Mouse (Mus musculus) forebrain, embryonic 15.5 days (tissue): ENCODE data around the gene Faap20. TPM values are rescaled to one million over a fixed set of nuclear protein-coding genes. Genes with fewer than 3 reads are reported as not detected.

Experiments used
- ATAC-seq: fragments of 200-750 bp; cut with Nextera tagmentation; replicated peaks from 2 replicates; pipeline ENCODE4 v1.8.0; 2017; ENCODE audit warnings: mild to moderate bottlenecking, moderate TSS enrichment, moderate library complexity
- H3K27ac ChIP-seq: fragments of 300-500 bp; sonication (generic); replicated peaks from 2 replicates; pipeline ENCODE4 v1.5.1; 2015; ENCODE audit warnings: mild to moderate bottlenecking, inconsistent platforms
- H3K27me3 ChIP-seq: fragments of 300-500 bp; sonication (generic); 2 replicates; pipeline ENCODE4 v1.6.1; 2015; ENCODE audit warnings: inconsistent platforms
- H3K36me3 ChIP-seq: fragments of 300-500 bp; sonication (generic); 2 replicates; pipeline ENCODE4 v1.6.1; 2015; ENCODE audit warnings: mild to moderate bottlenecking, inconsistent platforms
- H3K4me1 ChIP-seq: fragments of 300-500 bp; sonication (generic); 2 replicates; pipeline ENCODE4 v1.6.1; 2015; ENCODE audit warnings: inconsistent platforms
- H3K4me2 ChIP-seq: fragments of 300-500 bp; sonication (generic); replicated peaks from 2 replicates; pipeline ENCODE4 v1.6.1; 2015; ENCODE audit warnings: mild to moderate bottlenecking, inconsistent platforms
- H3K4me3 ChIP-seq: fragments of 300-500 bp; sonication (generic); 2 replicates; pipeline ENCODE4 v1.5.1; 2015; ENCODE audit warnings: mild to moderate bottlenecking, inconsistent platforms
- H3K9ac ChIP-seq: fragments of 300-500 bp; sonication (generic); replicated peaks from 2 replicates; pipeline ENCODE4 v1.6.1; 2015; ENCODE audit warnings: mild to moderate bottlenecking, inconsistent platforms
- H3K9me3 ChIP-seq: fragments of 300-500 bp; sonication (generic); 2 replicates; pipeline ENCODE4 v1.6.1; 2016; ENCODE audit warnings: inconsistent platforms
- WGBS: fragments of 180-500 bp; shearing (Covaris S2); methylation state at CpG from one replicate; pipeline ENCODE4 v1.1.7; 2015; ENCODE audit warnings: mixed read lengths; 5-methylcytosine and 5-hydroxymethylcytosine counted together
- polyA plus RNA-seq: library from polyadenylated mRNA; unstranded; fragments of >200 nt; fragmentation: Nextera tagmentation; extraction: Ambion mirVana; gene quantifications from 2 replicates; pipeline ENCODE4 v1.2.1, GENCODE M21; 2015

Gene Faap20
- 88.2 and 89.3 TPM in 2 replicates for polyA plus RNA-seq

DNA sequence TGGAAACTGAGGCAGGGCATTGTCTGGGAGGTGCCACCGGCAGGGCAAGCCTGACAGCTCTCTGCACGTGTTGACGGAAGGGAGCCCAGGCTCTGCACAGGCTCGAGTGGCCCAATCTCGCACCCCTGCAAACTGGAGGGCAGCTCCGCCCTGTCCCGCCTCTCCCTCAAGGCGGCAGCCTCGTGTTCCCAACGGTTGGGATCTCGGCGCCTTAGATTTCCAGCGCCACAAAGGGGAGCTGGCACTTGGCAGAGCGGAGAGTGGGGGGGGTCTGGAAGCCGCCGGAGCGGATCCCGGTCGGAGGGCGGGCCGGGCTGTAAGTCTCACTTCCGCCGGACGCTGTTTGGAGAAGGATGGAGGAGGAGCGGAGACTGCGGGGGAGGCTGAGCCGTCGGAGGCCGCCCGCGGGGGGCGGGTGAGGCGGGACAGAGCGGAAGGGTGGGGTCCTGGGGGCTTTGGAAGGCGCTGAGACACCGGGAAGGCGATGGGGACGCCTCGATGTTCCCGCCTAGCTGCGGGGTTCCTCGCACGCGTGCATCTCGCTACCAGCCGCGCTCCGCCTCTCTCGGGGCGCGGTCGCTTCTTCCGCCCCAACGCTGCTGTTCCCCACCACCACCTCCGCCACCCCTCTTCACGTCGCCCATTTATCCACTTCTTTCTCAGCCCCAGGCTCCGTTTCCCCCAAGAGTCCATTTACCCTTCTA lies at the start of gene Faap20:
TSS of gene Faap20 (plus strand) at position 155 of the 704 bp plus-strand sequence.
- Histone ChIP-seq H3K4me1 (peaks cover 55% of the 10 kb centered on the region), H3K9me3 (no peaks in the 10 kb centered on the region), H3K36me3 (no peaks in the 10 kb centered on the region), H3K4me3 (peak within 1 kb of the TSS; percentile 67), H3K27me3 (no peaks in the 10 kb centered on the region), H3K27ac (peak within 1 kb of the TSS; percentile 99), H3K4me2 (peak within 1 kb of the TSS; percentile 83), H3K9ac (peak within 1 kb of the TSS; percentile 84)
- under 1% methylated on average over 58 of the region's 58 CpGs for WGBS
- ATAC-seq, result peak; percentile 88

GRCm38 (mm10) chr4:155200861-155201390 lies 48.7 kb upstream of the Faap20 start:
- 91% methylated on average over 3 of the region's 3 CpGs for WGBS
- no peaks in the 10 kb centered on the region for H3K36me3 ChIP-seq
- H3K4me2 ChIP-seq, result no peak overlapping the region
- no peak overlapping the region for H3K9ac ChIP-seq
- no peaks in the 10 kb centered on the region for H3K27me3 ChIP-seq
- no peaks in the 10 kb centered on the region for H3K9me3 ChIP-seq
- H3K27ac ChIP-seq, result no peak overlapping the region
- H3K4me1 ChIP-seq, result peaks cover 38% of the 10 kb centered on the region
- no peak for ATAC-seq
- no peak overlapping the region for H3K4me3 ChIP-seq

DNA sequence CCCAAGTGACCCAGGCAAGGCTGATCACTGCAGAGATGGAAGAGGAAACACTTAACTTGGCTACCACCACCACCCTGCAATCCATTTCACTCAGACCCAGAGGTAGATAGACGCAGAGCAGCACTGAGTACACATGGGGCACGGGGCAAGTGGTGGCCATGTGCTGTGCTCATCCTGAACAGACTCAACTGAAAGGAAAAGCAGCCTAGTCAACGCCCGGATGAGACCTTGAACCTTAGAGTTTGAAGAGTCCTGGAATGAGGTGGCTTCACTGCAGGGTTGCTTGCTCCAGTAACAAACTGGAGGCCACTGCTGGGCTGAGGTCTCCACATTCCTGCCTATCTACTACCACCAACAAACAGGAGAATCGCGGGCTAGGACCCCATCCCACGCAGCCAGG lies 47.8 kb upstream of the Faap20 start:
- Histone ChIP-seq H3K9me3 (no peaks in the 10 kb centered on the region), H3K27me3 (no peaks in the 10 kb centered on the region), H3K36me3 (no peaks in the 10 kb centered on the region), H3K4me1 (peaks cover 36% of the 10 kb centered on the region), H3K27ac (no peak overlapping the region; the same call in 1 of the 2 replicates), H3K9ac (no peak overlapping the region), H3K4me2 (no peak overlapping the region), H3K4me3 (no peak overlapping the region)
- ATAC-seq, result no peak
- 97% methylated on average over 7 of the region's 7 CpGs for WGBS

GRCm38 (mm10) chr4:155205919-155206318 lies 43.7 kb upstream of the Faap20 start:
- no peak overlapping the region for H3K27ac ChIP-seq
- 78% methylated on average over 6 of the region's 6 CpGs for WGBS
- no peak overlapping the region for H3K9ac ChIP-seq
- H3K4me3 ChIP-seq, result no peak overlapping the region
- no peak for ATAC-seq
- H3K36me3 ChIP-seq, result no peaks in the 10 kb centered on the region
- no peaks in the 10 kb centered on the region for H3K9me3 ChIP-seq
- no peaks in the 10 kb centered on the region for H3K27me3 ChIP-seq
- H3K4me1 ChIP-seq, result peaks cover 40% of the 10 kb centered on the region
- no peak overlapping the region for H3K4me2 ChIP-seq

DNA sequence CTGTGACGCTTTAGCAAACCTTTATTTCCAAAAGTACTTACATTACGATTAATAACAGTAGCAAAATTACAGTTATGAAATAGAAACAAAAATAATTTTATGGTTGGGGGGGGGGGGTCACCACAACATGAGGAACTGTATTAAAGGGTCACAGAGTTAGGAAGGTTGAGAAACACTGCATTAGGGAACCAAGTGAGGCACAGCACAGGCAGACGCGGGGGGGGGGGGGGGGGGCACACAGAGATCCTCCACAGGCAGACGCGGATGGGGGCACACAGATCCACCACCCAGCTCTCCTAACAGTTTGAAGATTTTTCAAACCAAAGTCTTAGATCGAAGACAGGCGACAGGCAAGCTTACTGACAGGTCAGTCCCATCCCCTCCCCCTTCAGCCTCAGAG lies 43.1 kb upstream of the Faap20 start:
- H3K4me1 ChIP-seq, result peaks cover 40% of the 10 kb centered on the region
- H3K9ac ChIP-seq, result no peak overlapping the region
- H3K36me3 ChIP-seq, result no peaks in the 10 kb centered on the region
- 76% methylated on average over 8 of the region's 8 CpGs for WGBS
- H3K9me3 ChIP-seq, result no peaks in the 10 kb centered on the region
- ATAC-seq, result no peak
- H3K27me3 ChIP-seq, result no peaks in the 10 kb centered on the region
- H3K4me2 ChIP-seq, result no peak overlapping the region
- H3K27ac ChIP-seq, result no peak overlapping the region
- H3K4me3 ChIP-seq, result no peak overlapping the region

GRCm38 (mm10) chr4:155207841-155208240 lies 41.8 kb upstream of the Faap20 start:
- no peak for ATAC-seq
- no peak overlapping the region for H3K4me2 ChIP-seq
- H3K9ac ChIP-seq, result no peak overlapping the region
- no peak overlapping the region for H3K4me3 ChIP-seq
- H3K9me3 ChIP-seq, result no peaks in the 10 kb centered on the region
- peaks cover 51% of the 10 kb centered on the region for H3K4me1 ChIP-seq
- no peaks in the 10 kb centered on the region for H3K27me3 ChIP-seq
- no peak overlapping the region for H3K27ac ChIP-seq
- 71% methylated on average over 3 of the region's 3 CpGs for WGBS
- H3K36me3 ChIP-seq, result no peaks in the 10 kb centered on the region

DNA sequence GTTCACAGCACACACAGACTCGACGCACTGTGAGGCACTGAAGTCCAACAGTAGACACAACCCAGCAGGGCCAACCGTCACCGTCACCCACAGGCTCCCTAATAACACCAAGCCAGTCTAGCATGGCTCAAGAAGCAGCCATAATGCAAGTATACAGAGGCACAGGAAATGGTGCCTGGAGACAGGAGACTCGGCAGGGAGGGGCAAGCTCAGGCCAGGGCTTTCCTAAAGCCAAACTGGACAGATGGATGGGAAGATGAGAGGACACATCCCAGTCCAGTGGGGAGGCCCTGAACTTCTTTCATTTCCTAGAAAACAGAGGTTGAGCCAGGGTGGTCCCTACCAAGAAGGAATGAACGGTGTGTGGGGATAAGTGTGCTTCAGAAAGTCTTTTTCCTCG lies 41.0 kb upstream of the Faap20 start:
- H3K9me3 ChIP-seq, result no peaks in the 10 kb centered on the region

DNA sequence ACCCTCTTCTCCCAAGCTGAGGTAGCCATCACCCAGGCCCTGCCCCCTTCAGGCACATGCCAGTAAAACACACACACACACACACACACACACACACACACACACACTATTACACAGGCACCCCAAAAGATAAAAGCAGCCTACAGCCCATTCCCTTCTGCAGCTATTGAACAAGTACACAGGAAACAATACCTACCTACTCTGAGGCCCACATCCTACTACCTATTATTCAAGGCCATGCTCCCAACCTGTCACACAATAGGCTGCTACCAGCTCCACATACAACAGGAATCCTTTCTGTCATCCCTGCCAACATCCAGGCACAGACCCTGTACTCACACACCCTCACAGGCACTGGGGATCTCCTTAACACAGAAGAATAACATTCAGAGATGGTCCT lies 40.5 kb upstream of the Faap20 start:
- H3K4me2 ChIP-seq, result no peak overlapping the region
- no peak overlapping the region for H3K9ac ChIP-seq
- H3K27ac ChIP-seq, result no peak overlapping the region
- no peak overlapping the region for H3K4me3 ChIP-seq
- no peaks in the 10 kb centered on the region for H3K27me3 ChIP-seq
- ATAC-seq, result no peak
- H3K4me1 ChIP-seq, result peaks cover 63% of the 10 kb centered on the region
- H3K36me3 ChIP-seq, result no peaks in the 10 kb centered on the region
- H3K9me3 ChIP-seq, result no peaks in the 10 kb centered on the region

More for the DNA sequence above, 41.0 kb upstream of the Faap20 start:
- Histone ChIP-seq H3K4me1 (peaks cover 59% of the 10 kb centered on the region), H3K36me3 (no peaks in the 10 kb centered on the region), H3K27ac (no peak overlapping the region), H3K9ac (no peak overlapping the region), H3K27me3 (no peaks in the 10 kb centered on the region), H3K4me3 (no peak overlapping the region), H3K4me2 (no peak overlapping the region)
- no peak for ATAC-seq
- 68% methylated on average over 7 of the region's 7 CpGs for WGBS

DNA sequence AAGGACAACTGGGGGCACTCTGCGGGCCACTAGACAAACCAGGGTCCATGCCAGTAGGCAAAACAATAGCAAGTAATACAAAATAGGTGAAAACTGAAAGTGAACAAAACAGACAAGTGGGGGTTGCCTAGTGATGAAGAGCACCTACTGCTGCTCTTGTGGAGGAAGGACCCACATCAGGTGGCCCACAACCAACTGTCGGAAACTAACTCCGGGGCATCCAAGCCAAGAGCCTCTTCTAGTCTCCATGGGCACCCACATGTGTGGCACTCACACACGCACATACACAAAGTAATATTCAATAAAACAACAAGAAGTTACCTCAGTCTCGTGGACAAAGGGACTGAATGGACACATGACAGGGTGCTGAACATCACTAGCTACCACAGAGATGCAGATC lies 40.1 kb upstream of the Faap20 start:
- 93% methylated on average over 5 of the region's 5 CpGs for WGBS
- Histone ChIP-seq H3K4me1 (peaks cover 68% of the 10 kb centered on the region), H3K4me3 (no peak overlapping the region), H3K27me3 (no peaks in the 10 kb centered on the region), H3K9me3 (no peaks in the 10 kb centered on the region), H3K36me3 (no peaks in the 10 kb centered on the region), H3K9ac (no peak overlapping the region), H3K27ac (no peak overlapping the region), H3K4me2 (no peak overlapping the region)
- no peak for ATAC-seq

GRCm38 (mm10) chr4:155213052-155213751 lies 36.4 kb upstream of the Faap20 start:
- Histone ChIP-seq H3K27me3 (no peaks in the 10 kb centered on the region), H3K36me3 (no peaks in the 10 kb centered on the region), H3K4me3 (no peak overlapping the region), H3K9ac (no peak overlapping the region), H3K9me3 (no peaks in the 10 kb centered on the region), H3K4me1 (peaks cover 79% of the 10 kb centered on the region), H3K27ac (peak overlapping the region; percentile 62), H3K4me2 (peak overlapping the region; percentile 31)
- ATAC-seq, result peak; percentile 79
- 16% methylated on average over 9 of the region's 9 CpGs for WGBS

DNA sequence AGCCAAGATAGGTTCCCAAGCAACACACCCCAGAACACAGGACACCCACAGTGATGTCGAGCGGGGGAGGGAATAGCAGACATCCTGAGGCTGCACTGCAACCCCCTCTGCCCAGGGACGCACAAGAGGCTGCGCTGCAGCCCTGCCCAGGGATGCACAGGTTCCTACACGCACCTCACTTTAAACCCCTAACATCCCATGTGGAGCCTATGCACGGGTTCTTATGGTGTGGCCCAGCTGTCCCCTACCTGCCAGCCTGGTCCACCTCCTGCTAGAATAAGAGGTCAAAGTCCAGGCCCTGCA lies 35.9 kb upstream of the Faap20 start:
- Histone ChIP-seq H3K9me3 (no peaks in the 10 kb centered on the region), H3K4me1 (peaks cover 79% of the 10 kb centered on the region), H3K27ac (peak overlapping the region; percentile 62), H3K27me3 (no peaks in the 10 kb centered on the region), H3K36me3 (no peaks in the 10 kb centered on the region), H3K4me3 (no peak overlapping the region), H3K9ac (no peak overlapping the region), H3K4me2 (peak overlapping the region; percentile 31)
- 25% methylated on average over 6 of the region's 6 CpGs for WGBS
- ATAC-seq, result no peak

GRCm38 (mm10) chr4:155214188-155214587 lies 35.4 kb upstream of the Faap20 start:
- H3K27me3 ChIP-seq, result no peaks in the 10 kb centered on the region
- H3K4me1 ChIP-seq, result peaks cover 82% of the 10 kb centered on the region
- H3K9me3 ChIP-seq, result no peaks in the 10 kb centered on the region
- no peak overlapping the region for H3K9ac ChIP-seq
- 49% methylated on average over 6 of the region's 6 CpGs for WGBS
- H3K4me3 ChIP-seq, result no peak overlapping the region
- no peaks in the 10 kb centered on the region for H3K36me3 ChIP-seq
- 0 out of 2 replicates have a peak overlapping the region, but pooled peaks have one; percentile 31 for H3K4me2 ChIP-seq
- ATAC-seq, result no peak
- peak overlapping the region; percentile 62; the same call in 1 of the 2 replicates for H3K27ac ChIP-seq
